Mouse (Mus musculus) heart, embryonic 14.5 days (tissue): ENCODE results near the gene Abcd3. TPM values are rescaled to one million over a fixed set of nuclear protein-coding genes. Genes with fewer than 3 reads are reported as not detected.

Source experiments
- ATAC-seq: fragments of 200-750 bp; cut with Nextera tagmentation; 2 replicates; pipeline ENCODE4 v1.8.0; 2017; ENCODE audit warnings: low read depth, moderate TSS enrichment; ENCODE audit not compliant: insufficient number of reproducible peaks, insufficient read depth, low FRiP score
- H3K27ac ChIP-seq, 2 experiments: fragments of 200-500 bp in 1 of 2; fragments of 300-500 bp in 1 of 2; sonication (generic) in 1 of 2; replicated peaks in 1 of 2; 2 replicates each; pipeline ENCODE4 v1.5.1; 2012 to 2014; ENCODE audit warnings: low read depth in 2 of 2, low read length in 2 of 2, control low read depth in 1 of 2, mild to moderate bottlenecking in 1 of 2, mixed read lengths in 1 of 2; ENCODE audit not compliant: control insufficient read depth in 1 of 2, insufficient read depth in 1 of 2
- H3K27me3 ChIP-seq: fragments of 300-500 bp; sonication (generic); 2 replicates; pipeline ENCODE4 v1.6.1; 2014; ENCODE audit warnings: mild to moderate bottlenecking, low read length, control low read depth; ENCODE audit not compliant: control insufficient read depth, insufficient read depth
- H3K36me3 ChIP-seq: fragments of 300-500 bp; sonication (generic); 2 replicates; pipeline ENCODE4 v1.6.1; 2014; ENCODE audit warnings: mild to moderate bottlenecking, control low read depth, low read length, mixed read lengths; ENCODE audit not compliant: control insufficient read depth, insufficient read depth
- H3K4me1 ChIP-seq, 2 experiments: fragments of 200-500 bp in 1 of 2; fragments of 300-500 bp in 1 of 2; sonication (generic) in 1 of 2; 2 replicates each; pipeline ENCODE4 v1.6.1; 2012 to 2014; ENCODE audit warnings: low read length in 2 of 2, control low read depth in 1 of 2, mixed read lengths in 1 of 2; ENCODE audit not compliant: control insufficient read depth in 2 of 2, insufficient read depth in 2 of 2
- H3K4me2 ChIP-seq: fragments of 300-500 bp; sonication (generic); 2 replicates; pipeline ENCODE4 v1.6.1; 2014; ENCODE audit warnings: mild to moderate bottlenecking, low read length
- H3K4me3 ChIP-seq, 2 experiments: fragments of 200-500 bp in 1 of 2; fragments of 300-500 bp in 1 of 2; sonication (generic) in 1 of 2; 2 replicates each; pipeline ENCODE4 v1.5.1; 2012 to 2014; ENCODE audit warnings: low read length in 2 of 2, mild to moderate bottlenecking in 2 of 2, control low read depth in 1 of 2, low read depth in 1 of 2, moderate library complexity in 1 of 2; ENCODE audit not compliant: control insufficient read depth in 1 of 2, insufficient read depth in 1 of 2
- H3K9ac ChIP-seq: fragments of 300-500 bp; sonication (generic); 2 replicates; pipeline ENCODE4 v1.6.1; 2014; ENCODE audit warnings: mild to moderate bottlenecking, low read length
- H3K9me3 ChIP-seq: fragments of 300-500 bp; sonication (generic); 2 replicates; pipeline ENCODE4 v1.6.1; 2016; ENCODE audit warnings: low read length, control low read depth; ENCODE audit not compliant: control insufficient read depth
- WGBS: fragments of 180-500 bp; shearing (Covaris S2); extraction: QIAGEN DNeasy Blood & Tissue Kit; methylation state at CpG from one replicate; pipeline ENCODE4 v1.1.7; 2014; 5-methylcytosine and 5-hydroxymethylcytosine counted together
- polyA plus RNA-seq: library from polyadenylated mRNA; unstranded; fragments of >200 nt; fragmentation: Nextera tagmentation; extraction: Ambion mirVana; gene quantifications from 2 replicates; pipeline ENCODE4 v1.2.1, GENCODE M21; 2014

Abcd3 gene
- polyA plus RNA-seq, 1 experiment from 2014 or later = 49.5 TPM

DNA sequence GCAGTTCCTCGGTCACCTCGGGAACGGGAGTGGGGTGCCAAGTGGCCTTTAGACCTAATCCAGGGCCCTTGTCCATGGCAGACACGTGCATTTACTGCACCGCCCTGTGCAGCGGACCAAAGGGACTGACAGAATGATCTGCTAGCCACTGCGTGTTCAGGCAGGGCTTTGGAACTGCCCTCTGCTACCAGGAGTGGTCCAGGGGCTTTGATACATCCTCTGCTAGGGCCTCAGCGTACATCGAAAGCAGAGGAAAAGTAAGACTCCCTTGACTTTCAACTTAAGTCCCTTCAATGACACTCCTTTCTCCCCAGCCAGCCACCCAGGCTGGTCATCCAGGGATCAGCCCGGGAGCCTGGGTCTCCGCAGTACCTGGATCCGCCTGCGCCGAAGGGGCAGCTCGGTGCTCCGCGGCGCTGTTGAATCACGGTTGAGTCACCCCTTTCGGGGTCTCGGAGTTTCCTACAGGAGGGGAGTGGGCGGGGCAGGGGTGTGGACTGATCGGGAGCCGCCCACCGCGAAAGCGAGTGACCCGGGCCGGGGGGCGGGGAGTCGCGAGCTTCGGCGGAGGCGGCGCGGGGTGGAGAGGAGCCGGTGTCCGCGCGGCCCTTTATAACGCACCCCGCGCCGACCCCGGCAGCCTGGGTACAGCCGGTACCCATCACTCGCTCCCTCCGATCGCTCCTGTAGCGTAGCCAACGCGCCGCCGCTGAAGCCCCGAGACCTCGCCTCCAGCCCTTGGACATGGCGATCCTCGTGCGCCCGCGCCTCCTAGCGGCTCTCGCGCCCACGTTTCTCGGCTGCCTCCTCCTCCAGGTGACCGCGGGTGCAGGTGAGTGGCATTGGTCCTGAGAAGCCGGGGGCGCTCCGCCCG, 91.9 kb downstream of the Abcd3 start, which contains the start of gene F3:
F3 (plus strand) TSS at position 567 of the 874 bp plus-strand sequence.
- peak within 1 kb of the TSS; percentile 95 for H3K4me2 ChIP-seq
- peak within 1 kb of the TSS; percentile 69 to 88 for H3K4me3 ChIP-seq
- no peaks in the 10 kb centered on the region for H3K36me3 ChIP-seq
- peak within 1 kb of the TSS; percentile 55 to 67 for H3K27ac ChIP-seq
- H3K4me1 ChIP-seq = peaks cover 4 to 14% of the 10 kb centered on the region in 2 experiments; a peak in 3 of 4 replicates
- H3K9ac ChIP-seq = peak within 1 kb of the TSS; percentile 80
- no peaks in the 10 kb centered on the region for H3K27me3 ChIP-seq
- ATAC-seq = peak; percentile 80
- whole genome bisulfite sequencing = under 1% methylated on average over 72 of the region's 73 CpGs
- no peaks in the 10 kb centered on the region for H3K9me3 ChIP-seq

DNA sequence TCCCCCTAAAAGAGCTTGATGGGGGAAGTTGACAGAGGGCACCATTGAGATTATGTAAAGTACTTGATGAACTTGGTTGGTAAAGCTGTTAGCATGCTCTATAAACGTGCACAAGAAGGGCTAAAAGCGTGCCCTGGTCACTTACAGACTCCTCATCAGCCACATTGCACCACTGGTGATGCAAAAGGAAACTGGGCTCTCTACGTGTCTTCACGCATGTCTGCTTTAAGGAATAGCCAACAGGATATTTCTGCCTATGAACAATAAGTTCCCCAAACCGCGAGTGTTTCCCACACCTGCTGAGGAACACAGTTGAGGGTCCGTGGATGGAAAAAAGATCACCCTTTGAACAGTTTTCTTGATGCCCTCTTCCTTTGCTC, 93.4 kb downstream of the Abcd3 start:
- 70% methylated on average over 7 of the region's 7 CpGs for WGBS
- no peak for ATAC-seq
- Histone ChIP-seq H3K4me3 (no peak overlapping the region), H3K9me3 (no peaks in the 10 kb centered on the region), H3K27me3 (no peaks in the 10 kb centered on the region), H3K27ac (no peak overlapping the region), H3K4me1 (peaks cover 4 to 14% of the 10 kb centered on the region in 2 experiments; a peak in 3 of 4 replicates), H3K9ac (no peak overlapping the region), H3K4me2 (peak overlapping the region; percentile 34; the same call in 1 of the 2 replicates), H3K36me3 (no peaks in the 10 kb centered on the region)

DNA sequence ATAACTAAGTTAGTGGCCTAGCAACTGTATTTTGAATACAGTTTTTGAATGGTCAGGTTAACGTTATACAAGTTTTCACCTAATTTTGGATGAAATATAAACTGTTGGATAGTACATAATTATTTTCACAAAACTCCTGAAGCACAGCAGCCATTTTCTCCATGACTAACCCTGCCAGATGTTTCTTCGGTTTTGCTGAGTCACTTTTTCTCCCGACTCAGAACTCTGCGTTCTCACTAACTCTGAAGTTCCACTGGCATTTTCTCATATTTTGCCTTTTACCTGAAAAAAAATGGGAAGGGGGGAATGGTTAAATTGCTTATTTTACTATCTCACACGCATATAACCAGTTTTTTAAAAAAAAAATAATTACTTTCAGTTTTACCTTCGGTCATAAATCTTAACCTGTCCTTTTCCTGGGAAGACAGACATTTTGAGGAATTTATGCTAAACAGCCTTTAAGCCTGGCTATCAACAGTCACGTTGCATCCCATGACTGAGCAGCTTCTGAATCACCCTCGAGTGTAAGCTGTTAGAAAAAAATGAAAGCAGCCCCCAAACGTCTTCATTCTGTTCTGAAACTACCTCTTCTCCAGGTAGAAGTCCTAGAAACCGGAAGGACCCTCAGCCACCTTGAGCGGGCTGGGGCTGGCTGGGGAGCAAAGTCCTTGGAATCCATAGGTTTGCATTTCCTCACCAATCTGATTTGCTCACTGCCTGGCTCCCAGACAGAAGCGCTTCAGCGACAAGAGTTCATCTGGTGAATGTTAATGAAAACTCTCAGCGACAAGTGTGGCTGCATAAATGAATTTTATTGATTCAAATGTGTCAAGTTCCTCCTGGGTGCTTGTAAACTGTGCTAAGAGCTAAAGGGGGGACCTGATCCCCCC, 94.1 kb downstream of the Abcd3 start:
- Histone ChIP-seq H3K9ac (no peak overlapping the region), H3K27ac (no peak overlapping the region), H3K9me3 (no peaks in the 10 kb centered on the region), H3K4me2 (peak overlapping the region; percentile 34; the same call in 1 of the 2 replicates), H3K4me3 (no peak overlapping the region), H3K4me1 (peaks cover 4 to 14% of the 10 kb centered on the region in 2 experiments; a peak in 3 of 4 replicates), H3K27me3 (no peaks in the 10 kb centered on the region), H3K36me3 (no peaks in the 10 kb centered on the region)
- 46% methylated on average over 14 of the region's 14 CpGs for WGBS
- no peak for ATAC-seq

DNA sequence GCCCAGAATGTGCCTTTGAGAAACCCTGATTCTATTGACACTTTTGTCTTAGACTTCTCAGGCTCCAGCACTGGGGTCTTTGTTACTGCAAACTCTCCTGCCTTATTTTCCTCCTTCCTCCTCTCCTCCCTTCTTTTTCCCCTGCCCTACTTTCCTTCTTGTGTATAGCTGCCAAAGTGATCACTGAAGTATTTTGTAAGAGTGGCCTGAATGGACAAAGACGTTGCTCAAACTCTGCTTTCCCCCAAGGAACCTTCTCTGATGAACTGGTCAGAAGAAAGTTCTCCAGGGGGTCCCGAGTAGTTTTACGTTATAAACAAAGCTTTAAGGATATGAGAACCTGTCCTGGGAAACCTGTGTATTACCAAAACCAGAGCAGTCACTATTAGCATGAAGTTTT, 95.4 kb downstream of the Abcd3 start:
- Histone ChIP-seq H3K27me3 (no peaks in the 10 kb centered on the region), H3K4me3 (no peak overlapping the region), H3K27ac (no peak overlapping the region), H3K9me3 (no peaks in the 10 kb centered on the region), H3K4me1 (peaks cover 9 to 18% of the 10 kb centered on the region in 2 experiments; a peak in 3 of 4 replicates), H3K9ac (no peak overlapping the region), H3K4me2 (no peak overlapping the region), H3K36me3 (no peaks in the 10 kb centered on the region)
- no peak for ATAC-seq
- WGBS = 81% methylated on average over 3 of the region's 3 CpGs

DNA sequence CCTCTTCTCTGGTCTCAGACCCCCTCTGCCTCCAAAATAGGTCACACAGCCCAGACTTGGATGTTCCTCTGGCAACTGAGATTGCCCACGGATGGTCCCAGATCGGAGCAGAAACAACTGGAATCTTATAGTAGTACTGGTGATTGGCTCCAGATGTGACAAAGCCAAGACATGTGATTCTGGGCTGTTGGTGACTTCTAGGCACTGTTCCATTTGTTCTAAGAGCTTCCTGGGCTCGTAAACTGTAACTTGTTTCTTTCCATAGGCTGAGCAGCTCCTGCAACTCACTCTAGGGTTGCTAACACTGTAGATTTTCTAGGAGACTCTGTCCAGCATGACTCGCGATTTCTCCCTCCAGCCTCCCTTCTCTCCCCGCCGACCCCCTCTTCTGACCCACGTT, 96.4 kb downstream of the Abcd3 start:
- peaks cover 10 to 11% of the 10 kb centered on the region in 2 experiments for H3K4me1 ChIP-seq
- H3K36me3 ChIP-seq = no peaks in the 10 kb centered on the region
- WGBS = 63% methylated on average over 8 of the region's 8 CpGs
- ATAC-seq = no peak
- H3K4me2 ChIP-seq = no peak overlapping the region
- H3K27me3 ChIP-seq = no peaks in the 10 kb centered on the region
- H3K9ac ChIP-seq = no peak overlapping the region
- no peaks in the 10 kb centered on the region for H3K9me3 ChIP-seq
- H3K4me3 ChIP-seq = no peak overlapping the region
- no peak overlapping the region for H3K27ac ChIP-seq

DNA sequence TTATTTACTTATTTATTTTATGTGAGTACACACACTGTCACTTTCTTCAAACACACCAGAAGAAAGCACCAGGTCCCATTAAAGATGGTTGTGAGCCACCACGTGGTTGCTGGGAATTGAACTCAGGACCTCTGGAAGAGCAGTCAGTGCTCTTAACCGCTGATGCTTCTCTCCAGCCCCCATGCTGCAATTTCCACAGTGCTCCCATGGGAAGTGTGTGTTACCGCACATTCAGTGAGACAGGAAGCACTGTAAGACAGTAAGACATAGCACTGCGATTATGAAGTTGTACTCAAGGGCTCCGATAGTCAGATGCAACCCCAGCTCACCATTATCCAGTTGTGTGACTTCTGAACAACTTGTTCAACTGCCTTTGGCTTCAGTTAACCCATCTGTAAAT, 98.6 kb downstream of the Abcd3 start:
- Histone ChIP-seq H3K4me2 (no peak overlapping the region), H3K36me3 (no peaks in the 10 kb centered on the region), H3K4me1 (peaks cover 15 to 18% of the 10 kb centered on the region in 2 experiments), H3K9ac (no peak overlapping the region), H3K27ac (no peak overlapping the region), H3K27me3 (no peaks in the 10 kb centered on the region), H3K9me3 (no peaks in the 10 kb centered on the region), H3K4me3 (no peak overlapping the region)
- ATAC-seq = no peak
- 78% methylated on average over 5 of the region's 5 CpGs for WGBS

DNA sequence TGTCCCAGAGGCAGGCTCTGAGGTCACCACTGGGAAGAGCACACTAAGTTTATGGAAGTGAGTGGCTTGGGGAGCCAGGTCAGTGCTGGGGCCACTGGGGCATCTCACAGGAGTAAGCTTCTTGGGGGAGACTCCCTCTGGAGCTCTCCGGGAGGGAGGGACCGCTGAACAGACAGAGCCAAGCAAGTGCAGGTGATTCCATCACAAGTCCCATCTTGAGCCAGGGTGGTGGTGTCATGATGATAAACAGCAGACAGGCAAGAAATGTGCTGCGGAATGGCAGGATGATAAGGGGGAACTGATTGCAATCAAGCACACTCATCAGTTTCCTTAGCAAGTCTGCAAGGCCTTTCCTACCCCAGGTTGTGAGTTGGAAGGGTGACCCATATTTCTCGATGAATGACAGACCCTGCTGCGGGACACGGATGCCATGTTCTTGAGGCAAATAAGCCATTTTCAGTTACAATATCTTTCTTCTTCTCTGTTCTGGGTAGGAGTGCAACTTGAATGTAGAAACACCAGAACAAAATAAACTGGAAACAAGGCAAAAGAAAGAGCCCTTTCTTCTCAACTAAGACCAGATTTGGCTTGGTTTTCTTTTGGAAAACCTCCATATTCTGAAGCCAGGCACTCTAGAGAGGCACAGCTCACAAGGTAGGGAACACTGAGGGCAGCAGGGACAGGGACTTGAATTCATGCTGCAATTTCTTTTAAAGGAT, 99.2 kb downstream of the Abcd3 start:
- H3K36me3 ChIP-seq = no peaks in the 10 kb centered on the region
- no peak overlapping the region for H3K4me2 ChIP-seq
- H3K27ac ChIP-seq = no peak overlapping the region
- WGBS = 52% methylated on average over 6 of the region's 6 CpGs
- H3K9ac ChIP-seq = no peak overlapping the region
- H3K9me3 ChIP-seq = no peaks in the 10 kb centered on the region
- no peak overlapping the region for H3K4me3 ChIP-seq
- no peak for ATAC-seq
- H3K27me3 ChIP-seq = no peaks in the 10 kb centered on the region
- H3K4me1 ChIP-seq = peaks cover 17 to 24% of the 10 kb centered on the region in 2 experiments
